Mouse (Mus musculus): ENCODE measurements around the gene 2510009E07Rik. TPM values are rescaled to one million over a fixed set of nuclear protein-coding genes. Genes with fewer than 3 reads are reported as not detected.
"Not testable (repeated sequence)": the region's sequence is repeated elsewhere in the genome, so short reads cannot be mapped to it uniquely, and the experiment has no call there.

2510009E07Rik gene
- total RNA-seq, 2 experiments from 2014 or later, result 20.7 to 28.3 TPM

GRCm38 (mm10) chr16:21702314-21702690, 7.8 kb upstream of the 2510009E07Rik start:
- intact Hi-C loops (cut with DNase I), result no loop called here
- DNase-seq, result no peak
- TF ChIP-seq CTCF (IDR thresholded peaks at IDR 0.05), result no peak
- no peak overlapping the region for H3K4me3 ChIP-seq
- H3K27ac ChIP-seq, result no peak overlapping the region

- no peak for TF ChIP-seq CTCF (IDR thresholded peaks at IDR 0.05)
- no peak overlapping the region for H3K4me3 ChIP-seq
- peak; percentile 28 for DNase-seq
- intact Hi-C loops (cut with DNase I), result no loop called here
- no peak overlapping the region for H3K27ac ChIP-seq
These were observed 7.3 kb upstream of the 2510009E07Rik start for GRCm38 (mm10) chr16:21701611-21702313.

- no peak overlapping the region for H3K27ac ChIP-seq
- DNase-seq, result no peak
- H3K4me3 ChIP-seq, result no peak overlapping the region
- intact Hi-C loops (cut with DNase I), result no loop called here
- TF ChIP-seq CTCF (IDR thresholded peaks at IDR 0.05), result no peak
These were observed 3.7 kb upstream of the 2510009E07Rik start for GRCm38 (mm10) chr16:21698136-21698535.

- H3K27ac ChIP-seq, result no peak overlapping the region
- TF ChIP-seq CTCF (IDR thresholded peaks at IDR 0.05), result no peak
- intact Hi-C loops (cut with DNase I), result no loop called here
- DNase-seq, result no peak
- H3K4me3 ChIP-seq, result no peak overlapping the region
These were observed 2.5 kb upstream of the 2510009E07Rik start for GRCm38 (mm10) chr16:21696946-21697345.

GRCm38 (mm10) chr16:21695242-21695578, 745 bp upstream of the 2510009E07Rik start:
- no peak for TF ChIP-seq CTCF (IDR thresholded peaks at IDR 0.05)
- H3K4me3 ChIP-seq, result peak overlapping the region; percentile 92
- intact Hi-C loops (cut with DNase I), result no loop called here
- peak overlapping the region; percentile 96 for H3K27ac ChIP-seq
- DNase-seq, result peak; percentile 58

- Histone ChIP-seq H3K4me3 (peak overlapping the region; percentile 92), H3K27ac (peak overlapping the region; percentile 96)
- peak; percentile 77 for DNase-seq
- intact Hi-C loops (cut with DNase I), result loop anchor here (5.0 kb wide), 1 partner anchor 37 kb away; no protein-coding TSS in a partner anchor
- no peak for TF ChIP-seq CTCF (IDR thresholded peaks at IDR 0.05)
These were observed 443 bp downstream of the 2510009E07Rik start for GRCm38 (mm10) chr16:21693981-21694462.

GRCm38 (mm10) chr16:21690216-21690755, 4.2 kb downstream of the 2510009E07Rik start:
- no peak overlapping the region for H3K4me3 ChIP-seq
- intact Hi-C loops (cut with DNase I), result loop anchor here (5.0 kb wide), 1 partner anchor 33 kb away; no protein-coding TSS in a partner anchor
- no peak for TF ChIP-seq CTCF (IDR thresholded peaks at IDR 0.05)
- DNase-seq, result no peak
- no peak overlapping the region for H3K27ac ChIP-seq

GRCm38 (mm10) chr16:21689141-21689540, 5.3 kb downstream of the 2510009E07Rik start:
- DNase-seq, result no peak
- Histone ChIP-seq H3K27ac (no peak overlapping the region), H3K4me3 (no peak overlapping the region)
- intact Hi-C loops (cut with DNase I), result no loop called here
- TF ChIP-seq CTCF (IDR thresholded peaks at IDR 0.05), result no peak

- H3K27ac ChIP-seq, result peak overlapping the region; percentile 56; the same call in 1 of the 2 replicates
- intact Hi-C loops (cut with DNase I), result no loop called here
- TF ChIP-seq CTCF (IDR thresholded peaks at IDR 0.05), result no peak
These were observed 7.1 kb downstream of the 2510009E07Rik start for GRCm38 (mm10) chr16:21687406-21687805.

GRCm38 (mm10) chr16:21676791-21677190, 17.7 kb downstream of the 2510009E07Rik start:
- DNase-seq, result no peak
- no peak overlapping the region for H3K4me3 ChIP-seq
- intact Hi-C loops (cut with DNase I), result no loop called here
- H3K27ac ChIP-seq, result no peak overlapping the region
- no peak for TF ChIP-seq CTCF (IDR thresholded peaks at IDR 0.05)

More at GRCm38 (mm10) chr16:21687406-21687805, 7.1 kb downstream of the 2510009E07Rik start:
- no peak for DNase-seq
- no peak overlapping the region for H3K4me3 ChIP-seq

GRCm38 (mm10) chr16:21673651-21674050, 20.8 kb downstream of the 2510009E07Rik start:
- H3K27ac ChIP-seq; H3K4me3 ChIP-seq; DNase-seq; intact Hi-C loops (cut with DNase I): not testable (repeated sequence)

GRCm38 (mm10) chr16:21673046-21673445, 21.4 kb downstream of the 2510009E07Rik start:
- H3K27ac ChIP-seq; H3K4me3 ChIP-seq; intact Hi-C loops (cut with DNase I); DNase-seq: not testable (repeated sequence)

GRCm38 (mm10) chr16:21671878-21672277, 22.6 kb downstream of the 2510009E07Rik start:
- H3K27ac ChIP-seq, result no peak overlapping the region
- no peak for TF ChIP-seq CTCF (IDR thresholded peaks at IDR 0.05)

More at GRCm38 (mm10) chr16:21671878-21672277, 22.6 kb downstream of the 2510009E07Rik start:
- intact Hi-C loops (cut with DNase I), result no loop called here
- DNase-seq, result no peak
- no peak overlapping the region for H3K4me3 ChIP-seq

Measured in gastrocnemius, adult 2 months (tissue).